Mouse (Mus musculus): Measurements from ENCODE around the gene Ank3. TPM values are rescaled to one million over a fixed set of nuclear protein-coding genes. Genes with fewer than 3 reads are reported as not detected.

The Ank3 gene
- total RNA-seq, 2 experiments from 2014 or later: not detected

DNA sequence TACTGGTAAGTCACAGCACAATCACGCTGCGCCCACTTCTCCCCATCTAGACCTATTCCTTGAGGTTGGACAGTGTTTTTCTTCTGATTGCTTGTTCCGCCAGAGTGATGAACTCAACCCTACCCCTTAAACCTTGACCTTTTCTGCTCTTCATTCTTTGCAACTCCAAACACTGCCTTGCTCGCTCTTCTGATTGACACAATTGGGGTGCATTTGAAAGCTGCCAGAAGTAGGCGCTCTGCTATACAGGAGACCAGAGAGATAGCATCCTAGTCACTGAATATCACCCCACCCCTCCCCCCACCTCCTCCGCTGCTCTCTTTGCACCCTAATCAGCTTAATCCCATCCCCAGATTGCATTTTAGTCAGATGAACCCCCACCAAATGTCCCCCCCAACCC, 670.7 kb downstream of the Ank3 start:
- no peak for ATAC-seq (ENCODE audit: poor library complexity, severe bottlenecking)

GRCm38 (mm10) chr10:70071334-70071733, 672.8 kb downstream of the Ank3 start:
- ATAC-seq (ENCODE audit: poor library complexity, severe bottlenecking): no peak

Other genes with a start within 250 kb of the Ank3 start
- gene Rhobtb1, start 247.3 kb upstream of the Ank3 start, total RNA-seq (2015): 0.98 and 1.0 TPM in 2 replicates
- 1.1 and 2.1 TPM in 2 replicates for gene Rhobtb1, start 247.3 kb upstream of the Ank3 start, total RNA-seq (2017)
- gene A930033H14Rik, start 185.7 kb upstream of the Ank3 start, total RNA-seq (2015): 0.33 and 1.1 TPM in 2 replicates
- gene A930033H14Rik, start 185.7 kb upstream of the Ank3 start, total RNA-seq (2017): 0.37 TPM in 2 replicates
- gene Cdk1, start 45.8 kb upstream of the Ank3 start, total RNA-seq (2015): 97.3 and 102 TPM in 2 replicates
- gene Cdk1, start 45.8 kb upstream of the Ank3 start, total RNA-seq (2017): 210 and 232 TPM in 2 replicates